Mouse (Mus musculus) cerebellum, postnatal 10 days (tissue): ENCODE data around the gene Zfp963.

Experiments used
- DNase-seq, 2 experiments: peaks; one replicate each; pipeline ENCODE4 v3.0.0; 2021; ENCODE audit warnings: mixed read lengths in 2 of 2

Gene Zfp963

GRCm38 (mm10) chr8:69749544-69750454 lies at the start of gene Zfp963:
Gene Zfp963, minus strand, starts transcription at chr8:69749970.
- DNase-seq = peak; percentile 98 to 99

GRCm38 (mm10) chr8:69799261-69799660 lies 49.5 kb upstream of the Zfp963 start:
- no peak for DNase-seq

DNA sequence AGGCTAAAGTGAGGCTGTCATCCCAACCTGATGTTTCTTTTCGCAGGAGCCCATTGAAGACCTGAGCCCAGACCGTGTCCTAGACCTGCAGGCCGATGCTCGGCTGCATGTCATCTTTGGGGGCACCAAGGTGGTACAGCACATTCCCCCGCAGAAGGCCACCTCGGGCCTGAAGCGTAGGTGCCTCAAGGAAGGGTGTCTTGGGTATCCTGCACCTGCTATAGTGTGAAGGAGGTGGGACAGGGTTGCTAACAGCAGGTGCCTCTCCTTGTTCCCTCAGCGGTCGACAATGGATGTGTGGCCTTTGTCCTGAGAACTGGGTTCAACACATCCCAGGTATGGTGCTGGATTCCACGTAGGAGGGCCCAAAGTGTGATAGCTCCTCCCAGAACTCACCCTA lies 47.9 kb upstream of the Zfp963 start:
- DNase-seq = no peak

DNA sequence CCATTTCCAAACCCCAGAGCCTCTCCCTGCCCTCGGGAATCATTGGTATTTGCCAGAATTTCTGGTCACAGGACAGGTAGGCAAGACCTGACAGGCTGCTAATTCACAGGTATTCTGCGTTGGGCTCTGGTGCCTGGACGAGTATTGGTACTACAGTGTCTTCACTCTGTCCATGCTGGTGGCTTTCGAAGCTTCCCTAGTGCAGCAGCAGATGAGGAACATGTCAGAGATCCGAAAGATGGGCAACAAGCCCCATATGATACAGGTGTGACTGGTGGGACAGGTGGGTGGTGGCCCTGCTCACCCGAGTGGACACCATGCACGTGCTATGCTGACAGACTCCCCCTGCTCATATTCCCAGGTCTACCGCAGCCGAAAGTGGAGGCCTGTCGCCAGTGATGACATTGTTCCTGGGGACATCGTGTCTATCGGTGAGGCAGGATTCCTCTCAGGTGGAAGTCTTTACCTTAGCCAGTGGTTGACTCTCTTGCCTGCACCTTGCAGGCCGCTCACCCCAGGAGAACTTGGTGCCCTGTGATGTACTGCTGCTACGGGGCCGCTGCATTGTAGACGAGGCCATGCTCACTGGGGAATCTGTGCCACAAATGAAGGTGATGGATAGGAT lies 47.1 kb upstream of the Zfp963 start:
- no peak for DNase-seq

DNA sequence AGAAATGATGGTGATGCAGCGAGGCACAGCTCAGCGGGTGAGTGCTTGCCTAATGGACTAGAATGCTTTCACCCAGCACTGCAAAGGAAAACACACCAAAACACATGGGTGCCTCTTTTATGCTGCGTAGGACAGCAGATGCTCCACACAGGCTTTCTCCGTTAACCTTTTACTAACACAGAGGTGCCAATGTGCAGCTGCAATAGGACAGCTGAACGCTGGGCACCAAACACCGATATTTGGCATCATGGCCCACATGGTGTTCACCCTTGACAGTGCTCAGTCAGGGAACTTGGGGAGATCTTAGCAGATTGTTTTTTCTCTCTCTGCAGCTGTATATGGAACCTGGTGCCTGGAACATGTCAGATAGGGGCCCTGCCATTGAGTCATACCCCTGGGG lies 45.1 kb upstream of the Zfp963 start:
- DNase-seq = no peak

DNA sequence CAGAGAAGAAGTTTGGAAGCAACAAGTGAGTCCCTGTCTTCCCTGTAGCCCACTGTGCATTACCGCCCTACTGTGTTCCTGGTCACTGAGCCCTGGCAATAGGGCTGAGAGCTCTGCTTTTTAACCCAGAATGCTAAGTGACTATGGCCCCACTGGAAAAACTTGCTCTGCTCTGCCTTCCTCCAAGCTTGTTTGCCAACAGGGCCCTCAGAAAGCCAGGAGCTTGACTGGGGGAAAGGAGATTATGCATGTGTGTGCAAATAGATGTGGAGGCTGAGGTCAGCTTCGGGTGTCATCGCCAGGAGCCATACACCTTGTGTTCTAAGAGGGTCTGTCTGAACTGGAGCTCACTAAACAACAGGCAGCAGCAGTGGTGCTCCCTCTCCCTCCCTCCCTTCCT lies 44.3 kb upstream of the Zfp963 start:
- DNase-seq = no peak

- no peak for DNase-seq
Observed at GRCm38 (mm10) chr8:69793666-69794065, 43.9 kb upstream of the Zfp963 start.

GRCm38 (mm10) chr8:69791415-69792068 lies 41.8 kb upstream of the Zfp963 start:
- DNase-seq = peak; percentile 63 to 72

DNA sequence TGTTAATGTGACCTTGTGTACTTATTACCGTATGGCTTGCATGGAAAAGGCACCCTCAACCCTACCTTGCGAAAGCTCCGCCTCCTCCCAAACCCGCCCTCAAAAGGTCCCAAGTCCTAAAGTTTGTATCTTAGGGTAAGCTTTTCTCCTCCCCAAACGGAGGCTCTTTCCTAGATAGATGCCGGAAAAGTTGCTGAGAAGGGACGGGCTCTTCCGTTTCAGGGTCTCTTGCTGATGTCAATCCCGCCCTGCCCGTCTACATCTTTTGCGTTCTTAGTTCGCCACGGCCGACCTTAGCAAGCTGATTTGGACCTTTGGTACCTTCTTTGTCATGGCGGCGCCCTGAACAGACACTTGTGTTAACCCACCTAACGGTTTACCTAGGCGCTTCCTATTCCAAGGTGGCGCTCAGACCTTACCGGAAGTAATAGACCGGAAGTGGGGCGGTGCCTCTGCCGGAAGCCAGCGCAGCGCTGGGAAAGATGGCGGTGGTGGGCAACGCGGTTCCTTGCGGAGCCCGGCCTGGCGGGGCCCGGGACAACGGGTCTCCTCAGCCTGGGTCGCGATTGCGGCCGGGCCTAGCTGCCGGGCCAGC lies 41.1 kb upstream of the Zfp963 start, which contains the start of the genes Atp13a1 and Zfp866:
Gene Atp13a1, plus strand, starts transcription at position 391 of the 595 bp plus-strand sequence.
Gene Zfp866, minus strand, starts transcription at position 406 of the 595 bp plus-strand sequence.
- DNase-seq = peak; percentile 95 to 96

DNA sequence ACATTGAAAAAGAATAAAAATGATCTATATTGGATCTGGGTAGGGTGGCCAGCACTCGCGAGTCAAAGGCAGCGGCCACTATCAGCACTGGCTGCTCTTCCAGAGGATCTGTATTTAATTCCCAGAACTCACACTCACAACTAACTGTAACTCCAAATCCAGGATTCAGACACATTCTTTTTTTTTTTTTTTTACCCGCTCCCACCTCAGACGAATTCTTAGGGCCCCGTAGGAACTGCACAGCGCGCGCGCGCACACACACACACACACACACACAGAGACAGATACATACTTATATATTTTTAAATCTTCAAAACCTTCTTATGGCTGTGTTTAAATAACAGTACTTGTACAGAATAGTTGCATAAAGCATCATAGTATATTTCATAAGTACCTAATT lies 40.6 kb upstream of the Zfp963 start:
- DNase-seq = no peak

DNA sequence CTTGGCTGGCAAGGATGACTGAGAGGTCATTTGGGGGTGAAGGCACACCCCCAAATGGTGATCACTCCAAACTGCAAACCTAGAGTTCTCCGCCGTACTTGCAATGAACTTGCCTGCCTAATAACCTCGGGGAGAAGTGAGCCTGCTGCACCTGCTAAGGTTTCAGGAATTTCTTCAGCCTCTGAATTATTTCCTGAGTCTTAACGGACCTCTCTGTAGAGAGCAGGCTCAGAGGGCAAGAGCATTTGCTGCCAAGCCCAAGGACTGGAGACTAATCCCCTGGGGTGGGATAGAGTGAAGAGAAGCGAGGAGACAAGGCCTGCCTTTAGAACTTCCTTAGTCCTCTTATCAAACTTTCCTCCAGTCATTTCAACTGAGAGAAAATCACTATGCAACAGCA lies 40.0 kb upstream of the Zfp963 start:
- DNase-seq = no peak

DNA sequence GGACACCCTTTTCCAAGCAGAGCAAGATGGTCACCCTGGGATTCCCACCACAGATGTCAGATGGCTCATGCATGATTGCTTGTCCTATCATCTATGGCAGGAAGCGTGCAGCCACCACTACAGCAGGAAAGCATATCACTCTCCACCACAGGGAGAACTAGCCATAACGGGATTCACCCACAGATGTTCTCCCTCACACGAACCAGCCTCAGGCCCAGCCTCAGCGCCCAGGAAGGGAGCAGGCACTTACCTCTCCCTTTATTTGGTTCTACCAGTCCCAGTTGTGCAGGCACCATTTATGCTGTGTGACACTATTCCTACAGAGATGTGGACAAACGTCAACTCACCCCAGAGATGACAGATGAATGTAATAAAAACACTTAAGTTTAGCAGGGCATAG lies 39.3 kb upstream of the Zfp963 start:
- no peak for DNase-seq

GRCm38 (mm10) chr8:69777111-69777510 lies 27.3 kb upstream of the Zfp963 start:
- DNase-seq = no peak

DNA sequence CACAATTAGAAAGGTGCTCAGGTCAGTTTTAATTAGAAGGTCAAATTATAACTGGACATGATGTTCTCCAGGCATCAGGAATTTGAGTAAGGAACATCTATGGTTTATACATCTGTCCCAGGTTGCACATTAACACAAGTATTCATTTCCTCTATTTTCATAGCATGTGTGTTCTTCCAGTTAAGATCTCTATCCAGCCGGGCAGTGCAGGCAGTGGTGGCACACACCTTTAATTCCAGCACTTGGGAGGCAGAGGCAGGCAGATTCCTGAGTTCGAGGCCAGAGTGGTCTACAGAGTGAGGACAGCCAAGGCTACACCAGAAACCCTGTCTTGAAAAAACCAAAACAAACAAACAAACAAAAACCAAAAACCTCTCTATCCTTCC lies 25.4 kb upstream of the Zfp963 start:
- no peak for DNase-seq

GRCm38 (mm10) chr8:69774503-69775148 lies 24.9 kb upstream of the Zfp963 start, which contains the start of gene Gm20422:
Gene Gm20422, minus strand, starts transcription at chr8:69774886.
- DNase-seq = peak; percentile 90 to 93

DNA sequence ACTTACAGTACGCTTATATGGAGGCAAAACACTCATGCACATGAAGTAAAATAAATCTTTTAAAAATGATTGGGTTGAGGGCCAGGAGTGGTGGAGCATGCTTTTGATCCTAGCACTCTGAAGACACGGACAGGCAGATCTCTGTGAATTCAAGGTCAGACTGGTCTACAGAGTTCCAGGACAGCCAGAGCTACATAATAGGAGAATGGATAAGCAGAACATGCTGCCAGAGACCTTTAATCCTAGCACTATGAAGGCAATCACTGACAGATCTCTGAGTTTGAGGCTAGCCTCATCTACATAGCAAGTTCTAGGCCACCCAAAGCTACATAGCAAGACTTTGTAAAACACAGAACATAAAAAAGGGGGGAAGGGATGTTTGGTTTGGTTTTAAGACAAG lies 22.3 kb upstream of the Zfp963 start:
- no peak for DNase-seq

GRCm38 (mm10) chr8:69771221-69771620 lies 21.5 kb upstream of the Zfp963 start:
- no peak for DNase-seq

- peak; percentile 49 to 56 for DNase-seq
Observed at GRCm38 (mm10) chr8:69761814-69762445, 12.2 kb upstream of the Zfp963 start.

- DNase-seq = no peak
Observed at GRCm38 (mm10) chr8:69758316-69758715, 8.5 kb upstream of the Zfp963 start.

DNA sequence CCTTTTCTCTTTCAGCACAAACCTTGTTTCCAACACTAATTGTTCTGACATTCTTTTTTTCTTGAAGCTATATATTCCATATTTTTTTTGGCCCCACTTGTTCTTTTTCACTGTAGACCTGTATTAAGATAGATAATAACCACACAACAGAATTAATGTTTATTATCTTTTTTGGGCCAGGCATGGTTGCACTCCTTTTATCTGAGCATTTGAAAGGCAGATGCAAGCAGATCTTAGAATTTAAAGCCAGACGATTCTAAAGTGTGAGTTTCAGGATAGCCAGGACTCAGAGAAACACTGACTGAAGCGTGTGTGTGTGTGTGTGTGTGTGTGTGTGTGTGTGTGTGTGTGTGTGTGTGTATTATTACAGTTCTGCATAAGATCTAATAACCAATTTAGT lies 2.7 kb upstream of the Zfp963 start:
- no peak for DNase-seq

- no peak for DNase-seq
Observed at GRCm38 (mm10) chr8:69741231-69741630, 8.5 kb downstream of the Zfp963 start.

- DNase-seq = no peak
Observed at GRCm38 (mm10) chr8:69740763-69741162, 9.0 kb downstream of the Zfp963 start.
